Comparison of ENCODE assay signal across 10 mouse cellular contexts in genomic region chr13:63278141-63278631, GRCm38 (mm10).
DNase-seq lines count a peak whose midpoint lies in the region; ATAC-seq and TF ChIP-seq lines count a peak whose summit lies in the region.
"Had no signal": no experiment of that assay in that cellular context is flagged by ENCODE, and none has a peak within 500 bp of the region (broad histone marks: within the 10 kb centered on the region; RNA-seq: fewer than 3 reads in every experiment).

No protein-coding gene starts in this region.

- H3K36me3 ChIP-seq in midbrain, embryonic 11.5 days (ENCODE audit: control insufficient read depth, insufficient read depth, low read length): no peaks in the 10 kb centered on the region
- no peaks in the 10 kb centered on the region for H3K36me3 ChIP-seq in midbrain, embryonic 16.5 days (ENCODE audit: control insufficient read depth, insufficient read depth, low read length)
- H3K36me3 ChIP-seq in heart, embryonic 15.5 days: peaks cover 5% of the 10 kb centered on the region; the same call in 1 of the 2 replicates
- H3K36me3 ChIP-seq in small intestine, adult 2 months (ENCODE audit: control insufficient read depth, insufficient read depth, low read length): peaks cover 10% of the 10 kb centered on the region

- H3K27me3 ChIP-seq in midbrain, embryonic 11.5 days (ENCODE audit: control insufficient read depth, insufficient read depth, low read length): no peaks in the 10 kb centered on the region
- H3K27me3 ChIP-seq in midbrain, embryonic 16.5 days (ENCODE audit: control insufficient read depth, insufficient read depth, low read depth, low read length): peaks cover 2% of the 10 kb centered on the region; the same call in 1 of the 2 replicates
- no peaks in the 10 kb centered on the region for H3K27me3 ChIP-seq in heart, embryonic 15.5 days
- no peaks in the 10 kb centered on the region for H3K27me3 ChIP-seq in small intestine, adult 2 months (ENCODE audit: control insufficient read depth, insufficient read depth, low read length)
- H3K27me3 ChIP-seq: Patski had no signal

- no peak for TF ChIP-seq POLR2A in small intestine, adult 2 months (IDR thresholded peaks at IDR 0.05; ENCODE audit: low read depth, low read length)

- H3K9ac ChIP-seq in midbrain, embryonic 11.5 days (ENCODE audit: low read length): peak overlapping the region; percentile 25
- no peak overlapping the region for H3K9ac ChIP-seq in midbrain, embryonic 16.5 days (ENCODE audit: low read depth, low read length)
- no peak overlapping the region for H3K9ac ChIP-seq in heart, embryonic 15.5 days

- no peak for DNase-seq in midbrain, embryonic 11.5 days (ENCODE audit: low spot score, missing footprints)
- peak; percentile 62 for DNase-seq in kidney, postnatal 14 days
- DNase-seq in right cerebral cortex, postnatal 14 days: no peak

- H3K4me3 ChIP-seq in midbrain, embryonic 11.5 days (ENCODE audit: low read depth, low read length): no peak overlapping the region
- H3K4me3 ChIP-seq in midbrain, embryonic 16.5 days (ENCODE audit: low read depth, low read length): no peak overlapping the region
- peak overlapping the region; percentile 18; the same call in 1 of the 2 replicates for H3K4me3 ChIP-seq in heart, embryonic 15.5 days
- no peak overlapping the region for H3K4me3 ChIP-seq in small intestine, adult 2 months (ENCODE audit: low read depth, low read length)
- H3K4me3 ChIP-seq: erythroblast, embryonic 14.5 days had no signal

- ATAC-seq in midbrain, embryonic 11.5 days (ENCODE audit: low FRiP score): no peak
- ATAC-seq in midbrain, embryonic 16.5 days: no peak
- no peak for ATAC-seq in heart, embryonic 15.5 days (replicated peaks; ENCODE audit: insufficient number of reproducible peaks, insufficient read depth, low FRiP score, low read depth)
- no peak for ATAC-seq in megakaryocyte progenitor cell, adult 5-6 weeks (replicated peaks; ENCODE audit: poor library complexity)
- no peak for ATAC-seq in granulocyte monocyte progenitor cell, adult 5-6 weeks (replicated peaks; ENCODE audit: poor library complexity, severe bottlenecking)

- H3K4me2 ChIP-seq in midbrain, embryonic 11.5 days: no peak overlapping the region
- no peak overlapping the region for H3K4me2 ChIP-seq in midbrain, embryonic 16.5 days (ENCODE audit: low read length)
- peak overlapping the region; percentile 47 for H3K4me2 ChIP-seq in heart, embryonic 15.5 days

- H3K27ac ChIP-seq in midbrain, embryonic 11.5 days (ENCODE audit: low read depth, low read length): peak overlapping the region; percentile 30
- no peak overlapping the region for H3K27ac ChIP-seq in midbrain, embryonic 16.5 days (ENCODE audit: low read length)
- peak overlapping the region; percentile 69 for H3K27ac ChIP-seq in heart, embryonic 15.5 days
- H3K27ac ChIP-seq in small intestine, adult 2 months (ENCODE audit: insufficient read depth, low read depth, low read length): peak overlapping the region; percentile 51

- no peak for TF ChIP-seq CTCF in small intestine, adult 2 months (IDR thresholded peaks at IDR 0.05; ENCODE audit: extremely low read depth, insufficient read length, insufficient replicate concordance, low read depth, low read length)

- no peaks in the 10 kb centered on the region for H3K9me3 ChIP-seq in midbrain, embryonic 11.5 days (ENCODE audit: control insufficient read depth, low read length)
- no peaks in the 10 kb centered on the region for H3K9me3 ChIP-seq in midbrain, embryonic 16.5 days (replicated peaks; ENCODE audit: control insufficient read depth, low read length, poor library complexity, severe bottlenecking)
- no peaks in the 10 kb centered on the region for H3K9me3 ChIP-seq in heart, embryonic 15.5 days (replicated peaks)

- H3K4me1 ChIP-seq in midbrain, embryonic 11.5 days (ENCODE audit: control insufficient read depth, insufficient read depth, low read length): peaks cover 25% of the 10 kb centered on the region
- H3K4me1 ChIP-seq in midbrain, embryonic 16.5 days (ENCODE audit: control insufficient read depth, insufficient read depth, low read length): peaks cover 2% of the 10 kb centered on the region
- peaks cover 70% of the 10 kb centered on the region for H3K4me1 ChIP-seq in heart, embryonic 15.5 days (replicated peaks)
- peaks cover 15% of the 10 kb centered on the region for H3K4me1 ChIP-seq in small intestine, adult 2 months (ENCODE audit: control insufficient read depth, insufficient read depth, insufficient read length, low read length)

- 72% methylated on average over 5 of the region's 5 CpGs for WGBS in midbrain, embryonic 11.5 days
- WGBS in midbrain, embryonic 16.5 days: 58% methylated on average over 5 of the region's 5 CpGs
- WGBS in heart, embryonic 15.5 days: 22% methylated on average over 5 of the region's 5 CpGs
- 10% methylated on average over 5 of the region's 5 CpGs for WGBS in small intestine, adult 2 months
